Mouse (Mus musculus) right cerebral cortex, postnatal 4 days (tissue): ENCODE measurements at regions not wholly inside any gene's neighbourhood (a gene's known extent, or its start where the extent isn't known, plus 50 kb on each side); places are given as distances from the start of the nearest gene placed in this dataset.

Source experiments
- DNase-seq: peaks from one replicate; pipeline ENCODE4 v3.0.0-alpha.2; 2022

DNA sequence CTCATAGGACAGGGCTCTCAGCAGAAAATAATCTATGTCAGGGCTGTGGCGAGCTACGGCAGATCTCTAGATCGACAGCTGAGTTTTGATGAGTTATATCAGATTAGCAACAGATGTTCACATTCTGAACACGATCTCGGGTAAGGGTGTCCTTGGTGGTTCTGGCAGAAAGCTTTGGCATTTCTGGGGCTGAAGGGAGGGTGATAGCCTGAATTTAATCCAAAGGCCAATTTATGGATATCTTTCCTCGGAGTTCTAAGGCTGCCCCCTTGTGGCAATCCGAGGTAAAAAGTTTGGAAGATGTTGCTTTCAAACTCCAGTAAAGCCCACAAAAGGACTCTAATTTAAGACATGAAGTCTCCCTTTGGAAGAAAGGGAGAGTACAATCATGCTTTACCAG lies 101.3 kb upstream of the Luzp2 start:
- DNase-seq = peak; percentile 79

DNA sequence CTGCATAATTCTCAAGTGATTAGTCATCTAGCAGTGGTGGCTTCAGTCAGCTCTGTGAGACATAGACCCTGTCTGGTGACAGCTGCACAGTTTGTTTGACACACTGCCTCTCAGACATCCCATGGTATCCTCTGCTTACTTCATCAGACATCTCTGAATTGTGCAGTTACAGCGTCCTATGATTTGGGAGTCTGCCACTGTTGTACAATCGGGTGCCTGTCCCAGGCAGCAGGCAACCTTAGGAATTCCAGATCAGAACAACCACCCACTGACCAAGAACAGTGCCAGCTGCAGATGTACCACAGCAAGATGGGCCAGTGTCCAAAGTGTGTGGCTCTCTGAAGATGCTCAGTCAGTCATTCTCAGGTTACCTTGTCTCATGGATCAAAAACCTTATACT lies 100.4 kb upstream of the Luzp2 start:
- DNase-seq = no peak

DNA sequence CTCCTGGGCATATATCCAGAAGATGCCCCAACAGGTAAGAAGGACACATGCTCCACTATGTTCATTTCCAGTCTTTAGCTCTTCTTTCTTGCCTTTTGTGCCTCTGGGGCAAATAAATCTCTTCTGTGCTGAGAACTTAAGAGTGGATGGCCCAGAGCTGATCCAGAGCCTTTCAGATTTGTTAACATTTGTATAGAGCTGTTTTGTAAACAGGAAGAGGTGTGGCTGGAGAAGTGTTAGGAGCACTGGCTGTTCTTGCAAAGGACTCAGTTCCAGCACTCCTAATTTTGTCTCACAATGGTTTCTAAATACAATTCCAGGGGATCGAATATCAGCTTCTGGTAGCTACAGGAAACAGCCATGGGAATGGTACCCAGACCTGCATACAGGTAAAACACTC lies 68.0 kb upstream of the Luzp2 start:
- DNase-seq = no peak

DNA sequence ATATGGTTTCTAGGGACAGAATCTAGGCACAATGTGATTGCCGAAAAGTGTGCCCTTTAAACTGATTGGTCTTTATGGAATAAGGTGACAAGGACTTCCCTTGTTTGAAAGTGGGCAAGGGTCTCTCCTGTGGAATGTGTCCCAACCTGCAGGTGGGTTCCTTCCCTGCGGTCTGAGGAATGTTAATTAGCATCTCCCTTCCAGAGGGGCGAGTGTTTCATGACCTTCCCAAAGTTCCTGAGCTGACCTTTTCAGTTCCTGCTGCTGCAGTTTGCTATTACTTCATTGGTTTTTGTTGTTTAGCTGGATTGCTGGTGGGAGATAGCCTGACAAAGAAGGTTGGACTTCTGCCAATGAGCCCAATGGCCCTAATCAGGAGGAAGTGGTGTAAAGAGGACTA lies 66.6 kb upstream of the Luzp2 start:
- no peak for DNase-seq

DNA sequence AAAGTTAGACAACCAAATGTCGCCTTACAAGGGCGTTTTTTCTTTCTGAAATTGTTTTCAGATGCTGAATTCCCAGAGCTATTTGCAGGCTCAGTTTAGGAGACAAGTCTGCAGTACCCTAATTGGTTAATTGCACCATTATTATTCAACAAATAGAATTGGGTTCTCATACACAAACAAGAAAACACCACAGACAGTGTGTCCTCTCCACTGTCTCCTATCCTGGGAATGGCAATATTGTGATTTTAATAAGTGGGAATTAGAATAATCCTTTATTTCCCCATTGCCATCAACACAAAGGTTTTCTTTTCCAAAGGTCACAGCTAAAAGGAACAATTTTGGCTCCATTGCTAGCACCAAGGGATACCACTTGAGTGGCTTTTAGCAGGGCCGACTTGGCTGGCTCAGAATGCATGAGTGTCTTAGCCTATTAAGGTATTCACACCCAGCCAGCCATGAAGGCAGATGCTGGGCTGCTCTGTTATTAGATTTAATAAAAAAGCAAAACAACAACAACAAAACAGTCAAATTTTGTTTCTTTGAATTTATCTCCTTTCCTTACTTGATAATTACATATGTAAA lies 53.3 kb upstream of the Luzp2 start:
- DNase-seq = no peak

DNA sequence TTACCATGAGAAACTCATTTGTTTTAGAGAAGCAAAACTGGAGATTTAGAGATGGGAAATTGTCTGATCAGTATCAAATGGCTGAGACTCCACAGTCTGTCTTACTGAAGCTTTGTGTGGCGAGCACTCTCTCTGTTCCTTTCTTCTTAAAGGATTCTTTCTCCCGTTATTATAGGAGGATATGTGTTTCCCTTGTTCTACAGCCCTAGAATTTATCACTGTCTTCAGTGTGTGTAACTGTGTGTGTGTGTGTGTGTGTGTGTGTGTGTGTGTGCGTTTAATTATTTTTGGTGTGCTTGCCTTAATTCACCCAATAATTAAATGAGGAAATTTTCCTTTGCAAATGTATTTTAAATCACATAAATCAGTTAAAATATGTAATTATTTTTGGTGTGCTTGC lies 52.7 kb upstream of the Luzp2 start:
- DNase-seq = no peak

DNA sequence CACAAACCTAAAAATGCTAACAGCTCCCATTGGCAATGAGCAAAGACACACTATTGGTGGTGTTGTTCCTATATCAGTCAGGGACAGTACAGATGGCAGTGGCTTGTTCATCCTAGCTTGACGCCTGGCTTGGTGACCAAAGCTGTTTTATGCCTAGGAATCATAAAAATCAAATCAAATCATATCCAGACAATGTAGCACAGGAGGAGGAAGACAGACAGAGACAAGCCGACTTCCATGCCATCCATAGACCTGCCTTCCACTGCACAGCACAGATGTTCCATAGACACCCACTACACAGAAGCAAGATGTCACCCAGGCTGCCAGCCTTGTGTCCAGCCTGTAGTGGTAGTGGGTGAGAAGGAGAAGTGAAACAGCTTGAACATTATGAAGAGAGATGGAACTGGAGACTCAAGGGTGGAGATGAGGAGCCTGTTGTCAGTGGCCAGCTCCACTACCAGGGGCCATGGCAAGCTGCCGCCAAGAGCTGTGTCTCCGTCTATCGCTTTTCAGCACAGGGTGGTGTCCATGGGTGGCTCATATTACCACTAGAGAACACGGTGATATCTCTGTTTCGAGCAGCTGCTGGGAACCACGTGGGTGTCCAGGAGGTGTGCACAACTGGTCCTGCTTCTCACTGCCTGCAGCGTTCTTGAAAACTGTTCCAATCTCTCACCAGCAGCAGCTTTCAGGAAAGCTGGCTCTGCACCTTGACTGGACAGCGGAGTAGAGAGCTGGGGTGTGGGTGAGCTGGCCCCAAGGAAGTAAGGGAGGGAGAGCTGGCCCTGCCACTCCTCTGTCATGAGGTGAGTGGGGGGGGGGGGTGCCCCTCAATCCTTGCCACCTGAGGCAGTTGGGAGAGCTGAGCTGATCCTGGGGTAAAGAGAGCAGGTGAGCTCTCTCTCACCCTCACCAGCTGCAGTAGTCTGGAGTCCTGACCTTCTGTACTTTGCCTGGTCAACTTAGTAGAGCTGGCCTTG lies 51.5 kb upstream of the Luzp2 start:
- DNase-seq = no peak
